Mouse (Mus musculus): Measurements from ENCODE around the gene Tmco4. TPM values are rescaled to one million over a fixed set of nuclear protein-coding genes. Genes with fewer than 3 reads are reported as not detected.
A peak's percentile ranks its signal among the peaks of the same experiment; 100 is the strongest.

The Tmco4 gene
- polyA plus RNA-seq, 1 experiment from 2014 or later, result 1.2 TPM

GRCm38 (mm10) chr4:139043600-139043999, 70.9 kb downstream of the Tmco4 start:
- H3K27ac ChIP-seq (replicated peaks), result no peak overlapping the region
- no peaks in the 10 kb centered on the region for H3K27me3 ChIP-seq (replicated peaks)
- no peaks in the 10 kb centered on the region for H3K9me3 ChIP-seq (replicated peaks)
- WGBS, result 75% methylated on average over 2 of the region's 2 CpGs
- no peaks in the 10 kb centered on the region for H3K36me3 ChIP-seq
- H3K4me2 ChIP-seq, result no peak overlapping the region
- H3K4me1 ChIP-seq, result peaks cover 34% of the 10 kb centered on the region
- no peak for ATAC-seq (ENCODE audit: low FRiP score)
- H3K9ac ChIP-seq (replicated peaks), result no peak overlapping the region
- H3K4me3 ChIP-seq (replicated peaks), result no peak overlapping the region

- H3K4me2 ChIP-seq, result no peak overlapping the region
- whole genome bisulfite sequencing, result 90% methylated on average over 5 of the region's 5 CpGs
- no peaks in the 10 kb centered on the region for H3K27me3 ChIP-seq (replicated peaks)
- ATAC-seq (ENCODE audit: low FRiP score), result no peak
- peaks cover 24% of the 10 kb centered on the region for H3K4me1 ChIP-seq
- H3K4me3 ChIP-seq (replicated peaks), result no peak overlapping the region
- no peaks in the 10 kb centered on the region for H3K36me3 ChIP-seq
- H3K9me3 ChIP-seq (replicated peaks), result no peaks in the 10 kb centered on the region
- H3K27ac ChIP-seq (replicated peaks), result no peak overlapping the region
- no peak overlapping the region for H3K9ac ChIP-seq (replicated peaks)
Observed at GRCm38 (mm10) chr4:139044566-139044965, 71.9 kb downstream of the Tmco4 start.

- Histone ChIP-seq H3K27ac (replicated peaks) (no peak overlapping the region), H3K4me1 (peaks cover 8% of the 10 kb centered on the region; the same call in 1 of the 2 replicates), H3K9ac (replicated peaks) (no peak overlapping the region), H3K9me3 (replicated peaks) (no peaks in the 10 kb centered on the region), H3K4me3 (replicated peaks) (no peak overlapping the region), H3K4me2 (no peak overlapping the region), H3K27me3 (replicated peaks) (no peaks in the 10 kb centered on the region), H3K36me3 (no peaks in the 10 kb centered on the region)
- WGBS, result 53% methylated on average over 5 of the region's 5 CpGs
- ATAC-seq (ENCODE audit: low FRiP score), result no peak
Observed at GRCm38 (mm10) chr4:139046354-139046753, 73.7 kb downstream of the Tmco4 start.

GRCm38 (mm10) chr4:139048518-139048917, 75.8 kb downstream of the Tmco4 start:
- H3K4me1 ChIP-seq, result peaks cover 10% of the 10 kb centered on the region; the same call in 1 of the 2 replicates
- no peaks in the 10 kb centered on the region for H3K27me3 ChIP-seq (replicated peaks)
- ATAC-seq (ENCODE audit: low FRiP score), result no peak
- no peak overlapping the region for H3K9ac ChIP-seq (replicated peaks)
- no peaks in the 10 kb centered on the region for H3K36me3 ChIP-seq
- no peak overlapping the region for H3K27ac ChIP-seq (replicated peaks)
- H3K4me3 ChIP-seq (replicated peaks), result no peak overlapping the region
- no peaks in the 10 kb centered on the region for H3K9me3 ChIP-seq (replicated peaks)
- no peak overlapping the region for H3K4me2 ChIP-seq
- WGBS, result 65% methylated on average over 6 of the region's 6 CpGs

- WGBS, result 54% methylated on average over 7 of the region's 7 CpGs
- H3K9ac ChIP-seq (replicated peaks), result no peak overlapping the region
Observed at GRCm38 (mm10) chr4:139052796-139053195, 80.1 kb downstream of the Tmco4 start.

GRCm38 (mm10) chr4:139053391-139053790, 80.7 kb downstream of the Tmco4 start:
- H3K4me1 ChIP-seq, result peaks cover 36% of the 10 kb centered on the region
- peaks cover 3% of the 10 kb centered on the region; the same call in 1 of the 2 replicates for H3K27me3 ChIP-seq (replicated peaks)
- no peaks in the 10 kb centered on the region for H3K9me3 ChIP-seq (replicated peaks)
- 33% methylated on average over 5 of the region's 5 CpGs for WGBS
- H3K9ac ChIP-seq (replicated peaks), result no peak overlapping the region
- peak overlapping the region; percentile 60; the same call in 1 of the 2 replicates for H3K27ac ChIP-seq (replicated peaks)
- H3K4me2 ChIP-seq, result no peak overlapping the region
- no peak overlapping the region for H3K4me3 ChIP-seq (replicated peaks)
- H3K36me3 ChIP-seq, result no peaks in the 10 kb centered on the region
- ATAC-seq (ENCODE audit: low FRiP score), result no peak

More at GRCm38 (mm10) chr4:139052796-139053195, 80.1 kb downstream of the Tmco4 start:
- peaks cover 36% of the 10 kb centered on the region for H3K4me1 ChIP-seq
- no peak overlapping the region for H3K4me3 ChIP-seq (replicated peaks)
- H3K27me3 ChIP-seq (replicated peaks), result no peaks in the 10 kb centered on the region
- no peaks in the 10 kb centered on the region for H3K9me3 ChIP-seq (replicated peaks)
- H3K36me3 ChIP-seq, result no peaks in the 10 kb centered on the region
- no peak overlapping the region for H3K27ac ChIP-seq (replicated peaks)
- H3K4me2 ChIP-seq, result no peak overlapping the region
- ATAC-seq (ENCODE audit: low FRiP score), result no peak

- ATAC-seq (ENCODE audit: low FRiP score), result peak; percentile 65; the same call in 1 of the 2 replicates
- Histone ChIP-seq H3K9me3 (replicated peaks) (no peaks in the 10 kb centered on the region), H3K9ac (replicated peaks) (no peak overlapping the region), H3K27ac (replicated peaks) (peak overlapping the region; percentile 60), H3K36me3 (no peaks in the 10 kb centered on the region), H3K4me3 (replicated peaks) (no peak overlapping the region), H3K27me3 (replicated peaks) (peaks cover 4% of the 10 kb centered on the region; the same call in 1 of the 2 replicates), H3K4me2 (no peak overlapping the region), H3K4me1 (peaks cover 36% of the 10 kb centered on the region)
- 45% methylated on average over 9 of the region's 9 CpGs for WGBS
Observed at GRCm38 (mm10) chr4:139054300-139054923, 81.7 kb downstream of the Tmco4 start.

GRCm38 (mm10) chr4:139055336-139055735, 82.6 kb downstream of the Tmco4 start:
- Histone ChIP-seq H3K27me3 (replicated peaks) (peaks cover 4% of the 10 kb centered on the region; the same call in 1 of the 2 replicates), H3K27ac (replicated peaks) (peak overlapping the region; percentile 56; the same call in 1 of the 2 replicates), H3K4me3 (replicated peaks) (no peak overlapping the region), H3K9me3 (replicated peaks) (no peaks in the 10 kb centered on the region), H3K9ac (replicated peaks) (no peak overlapping the region), H3K36me3 (no peaks in the 10 kb centered on the region), H3K4me1 (peaks cover 38% of the 10 kb centered on the region), H3K4me2 (no peak overlapping the region)
- 49% methylated on average over 4 of the region's 4 CpGs for WGBS
- no peak for ATAC-seq (ENCODE audit: low FRiP score)

GRCm38 (mm10) chr4:139055744-139056143, 83.1 kb downstream of the Tmco4 start:
- no peak overlapping the region for H3K4me3 ChIP-seq (replicated peaks)
- H3K4me1 ChIP-seq, result peaks cover 38% of the 10 kb centered on the region
- 56% methylated on average over 3 of the region's 3 CpGs for WGBS
- H3K27me3 ChIP-seq (replicated peaks), result peaks cover 4% of the 10 kb centered on the region; the same call in 1 of the 2 replicates
- 0 out of 2 replicates have a peak overlapping the region, but pooled peaks have one; percentile 56 for H3K27ac ChIP-seq (replicated peaks)
- no peak overlapping the region for H3K4me2 ChIP-seq
- ATAC-seq (ENCODE audit: low FRiP score), result no peak
- H3K9ac ChIP-seq (replicated peaks), result no peak overlapping the region
- H3K36me3 ChIP-seq, result no peaks in the 10 kb centered on the region
- no peaks in the 10 kb centered on the region for H3K9me3 ChIP-seq (replicated peaks)

GRCm38 (mm10) chr4:139057291-139057690, 84.6 kb downstream of the Tmco4 start:
- 75% methylated on average over 5 of the region's 5 CpGs for WGBS
- no peaks in the 10 kb centered on the region for H3K9me3 ChIP-seq (replicated peaks)
- peaks cover 8% of the 10 kb centered on the region; the same call in 1 of the 2 replicates for H3K27me3 ChIP-seq (replicated peaks)
- H3K36me3 ChIP-seq, result no peaks in the 10 kb centered on the region
- no peak overlapping the region for H3K4me2 ChIP-seq
- no peak overlapping the region for H3K9ac ChIP-seq (replicated peaks)
- no peak overlapping the region for H3K27ac ChIP-seq (replicated peaks)
- H3K4me3 ChIP-seq (replicated peaks), result no peak overlapping the region
- peaks cover 38% of the 10 kb centered on the region for H3K4me1 ChIP-seq
- no peak for ATAC-seq (ENCODE audit: low FRiP score)

- H3K4me1 ChIP-seq, result peaks cover 33% of the 10 kb centered on the region
- no peak overlapping the region for H3K27ac ChIP-seq (replicated peaks)
- no peaks in the 10 kb centered on the region for H3K36me3 ChIP-seq
- WGBS, result 91% methylated on average over 5 of the region's 5 CpGs
- H3K9me3 ChIP-seq (replicated peaks), result no peaks in the 10 kb centered on the region
- H3K27me3 ChIP-seq (replicated peaks), result peaks cover 8% of the 10 kb centered on the region; the same call in 1 of the 2 replicates
- no peak overlapping the region for H3K9ac ChIP-seq (replicated peaks)
- no peak overlapping the region for H3K4me3 ChIP-seq (replicated peaks)
- ATAC-seq (ENCODE audit: low FRiP score), result no peak
- no peak overlapping the region for H3K4me2 ChIP-seq
Observed at GRCm38 (mm10) chr4:139058029-139058428, 85.3 kb downstream of the Tmco4 start.

- Histone ChIP-seq H3K9ac (replicated peaks) (no peak overlapping the region), H3K4me2 (no peak overlapping the region), H3K27me3 (replicated peaks) (peaks cover 8% of the 10 kb centered on the region; the same call in 1 of the 2 replicates), H3K4me1 (peaks cover 19% of the 10 kb centered on the region), H3K36me3 (no peaks in the 10 kb centered on the region), H3K4me3 (replicated peaks) (no peak overlapping the region), H3K9me3 (replicated peaks) (no peaks in the 10 kb centered on the region), H3K27ac (replicated peaks) (no peak overlapping the region)
- WGBS, result 15% methylated on average over 7 of the region's 7 CpGs
- ATAC-seq (ENCODE audit: low FRiP score), result no peak
Observed at GRCm38 (mm10) chr4:139059569-139059968, 86.9 kb downstream of the Tmco4 start.

Data from neural tube, embryonic 15.5 days (tissue).